Mouse (Mus musculus): Measurements from ENCODE around the gene Dagla. TPM values are rescaled to one million over a fixed set of nuclear protein-coding genes. Genes with fewer than 3 reads are reported as not detected.
A peak's percentile ranks its signal among the peaks of the same experiment; 100 is the strongest.

The Dagla gene
- polyA plus RNA-seq, 1 experiment from 2014 or later: 3.1 TPM

DNA sequence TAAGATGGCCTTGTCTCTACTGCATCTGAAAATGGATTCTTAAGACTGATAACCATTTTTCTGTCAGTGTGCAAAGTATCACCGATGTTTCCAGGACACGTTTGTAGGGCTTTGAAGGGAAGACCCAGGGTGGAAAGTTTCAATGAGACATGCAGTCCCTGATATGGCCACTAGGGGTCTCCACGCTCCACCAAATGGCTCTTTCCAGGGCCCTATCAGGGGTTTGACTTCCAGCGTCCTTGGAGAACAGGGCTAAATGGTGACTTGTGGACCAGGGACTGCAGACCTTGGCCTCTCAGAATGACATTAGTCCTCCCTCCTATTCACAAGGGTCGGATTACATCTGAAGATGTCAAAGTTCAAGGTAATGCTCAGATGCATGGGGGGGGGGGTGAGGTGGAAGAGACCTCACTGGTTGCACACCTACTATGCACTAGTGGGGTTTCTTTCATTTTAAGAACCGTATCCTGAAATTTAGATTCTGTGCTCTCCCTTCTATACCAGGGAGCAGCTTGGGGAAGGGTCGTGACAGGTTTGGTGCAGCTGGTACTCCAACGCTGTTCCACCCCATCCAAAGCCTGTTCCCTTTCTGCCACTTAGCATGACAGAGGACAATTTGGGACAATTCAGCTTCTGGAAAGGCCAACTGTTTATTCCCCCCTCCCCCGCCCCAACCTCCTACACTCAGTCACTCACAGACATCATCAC is 29.0 kb upstream of the Dagla start:
- H3K9ac ChIP-seq: no peak overlapping the region
- no peaks in the 10 kb centered on the region for H3K36me3 ChIP-seq
- H3K4me2 ChIP-seq: no peak overlapping the region
- ATAC-seq (ENCODE audit: borderline replicate concordance, extremely low read depth, low FRiP score, low TSS enrichment): 0 out of 2 replicates have a peak, but pooled peaks have one; percentile 13
- no peaks in the 10 kb centered on the region for H3K4me1 ChIP-seq
- 37% methylated on average over 9 of the region's 9 CpGs for WGBS
- no peak overlapping the region for H3K4me3 ChIP-seq
- H3K27ac ChIP-seq: no peak overlapping the region
- H3K27me3 ChIP-seq: peaks cover 10% of the 10 kb centered on the region; the same call in 1 of the 2 replicates
- no peaks in the 10 kb centered on the region for H3K9me3 ChIP-seq

DNA sequence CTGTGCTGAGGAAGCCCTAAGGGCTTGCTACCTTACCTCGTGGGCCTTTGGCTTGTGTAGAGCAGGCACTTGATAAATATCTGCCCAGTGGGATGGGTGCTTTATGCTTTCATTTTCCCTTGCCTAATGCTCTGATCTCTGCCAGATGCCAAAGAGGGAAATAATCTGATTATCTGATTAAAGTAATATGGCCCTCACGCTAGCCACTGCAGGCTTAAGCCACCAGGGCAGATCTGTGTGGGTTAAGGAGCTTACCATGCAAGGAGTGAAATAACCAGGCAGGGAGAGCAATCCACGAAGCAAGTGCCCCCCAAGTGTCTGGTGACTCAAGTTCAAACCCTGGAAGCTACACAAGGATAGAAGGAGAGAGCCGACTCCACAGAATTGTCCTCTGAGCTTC is 27.0 kb upstream of the Dagla start:
- H3K4me3 ChIP-seq: no peak overlapping the region
- no peak for ATAC-seq (ENCODE audit: borderline replicate concordance, extremely low read depth, low FRiP score, low TSS enrichment)
- no peak overlapping the region for H3K27ac ChIP-seq
- 58% methylated on average over 4 of the region's 4 CpGs for WGBS
- H3K9ac ChIP-seq: no peak overlapping the region
- H3K4me1 ChIP-seq: peaks cover 1% of the 10 kb centered on the region; the same call in 1 of the 2 replicates
- H3K27me3 ChIP-seq: peaks cover 10% of the 10 kb centered on the region; the same call in 1 of the 2 replicates
- no peaks in the 10 kb centered on the region for H3K9me3 ChIP-seq
- no peak overlapping the region for H3K4me2 ChIP-seq
- no peaks in the 10 kb centered on the region for H3K36me3 ChIP-seq

DNA sequence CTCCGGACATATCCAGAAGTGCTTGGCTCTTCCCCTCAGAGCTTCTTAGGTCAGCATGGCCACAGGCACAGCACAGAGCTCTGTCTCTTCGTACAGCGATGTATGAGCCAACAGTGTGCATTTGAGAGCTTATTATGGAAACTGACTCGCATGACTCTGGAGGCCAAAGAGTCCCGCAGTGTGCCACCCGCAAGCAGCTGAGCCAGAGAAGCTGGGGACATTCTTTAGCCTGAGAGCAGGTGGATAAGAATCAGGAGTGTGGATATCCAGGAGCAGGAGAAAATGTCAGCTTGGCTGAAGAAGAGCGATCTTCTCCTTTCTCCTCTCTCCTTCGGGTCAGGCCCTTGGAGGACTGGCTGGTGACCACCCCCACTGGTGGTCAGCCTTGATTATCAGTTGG is 24.4 kb upstream of the Dagla start:
- Histone ChIP-seq H3K27me3 (peaks cover 10% of the 10 kb centered on the region; the same call in 1 of the 2 replicates), H3K4me2 (no peak overlapping the region), H3K36me3 (no peaks in the 10 kb centered on the region), H3K4me3 (no peak overlapping the region), H3K27ac (no peak overlapping the region), H3K9ac (no peak overlapping the region), H3K4me1 (peaks cover 8% of the 10 kb centered on the region; the same call in 1 of the 2 replicates), H3K9me3 (no peaks in the 10 kb centered on the region)
- ATAC-seq (ENCODE audit: borderline replicate concordance, extremely low read depth, low FRiP score, low TSS enrichment): no peak
- 78% methylated on average over 8 of the region's 8 CpGs for WGBS

DNA sequence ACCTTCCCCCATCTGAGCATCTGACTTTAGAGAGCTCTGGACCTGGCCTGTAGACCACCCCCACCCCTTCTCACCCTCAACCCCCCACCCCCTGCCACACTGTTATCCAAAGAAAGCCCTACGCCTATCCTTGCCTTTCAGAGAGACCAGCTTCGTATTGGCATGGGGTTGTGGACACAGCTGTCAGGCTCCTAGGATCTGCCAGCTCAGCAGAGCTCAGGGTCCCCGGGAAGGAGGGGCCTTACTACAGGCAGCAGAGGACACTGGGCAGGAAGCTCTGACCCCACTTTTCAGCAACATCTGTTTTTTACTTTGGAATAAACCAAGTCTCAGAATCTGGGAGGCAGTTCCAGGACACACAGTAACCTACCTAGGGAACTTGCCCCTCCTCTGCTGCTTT is 21.9 kb upstream of the Dagla start:
- 36% methylated on average over 3 of the region's 3 CpGs for WGBS
- Histone ChIP-seq H3K36me3 (no peaks in the 10 kb centered on the region), H3K9ac (no peak overlapping the region), H3K9me3 (no peaks in the 10 kb centered on the region), H3K27me3 (no peaks in the 10 kb centered on the region), H3K4me1 (peaks cover 18% of the 10 kb centered on the region), H3K4me2 (no peak overlapping the region), H3K4me3 (no peak overlapping the region), H3K27ac (peak overlapping the region; percentile 10; the same call in 1 of the 2 replicates)
- ATAC-seq (ENCODE audit: borderline replicate concordance, extremely low read depth, low FRiP score, low TSS enrichment): peak; percentile 64; the same call in 1 of the 2 replicates

DNA sequence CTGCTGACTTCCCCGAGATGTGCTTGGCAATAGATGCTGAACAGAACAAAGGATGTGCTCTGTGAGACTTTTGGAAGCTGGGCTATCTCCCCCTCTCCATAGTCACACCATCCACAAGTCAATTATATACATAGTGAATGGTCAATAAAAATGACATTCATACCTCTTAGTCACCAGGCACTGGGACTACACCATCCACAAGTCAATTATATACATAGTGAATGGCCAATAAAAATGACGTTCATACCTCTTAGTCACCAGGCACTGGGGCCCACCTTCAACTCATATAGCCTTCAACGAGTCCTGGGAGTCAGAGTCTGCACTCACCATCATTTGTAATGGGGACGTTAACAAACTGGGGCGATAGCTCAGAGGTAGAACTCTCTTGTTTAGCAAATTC is 19.2 kb upstream of the Dagla start:
- Histone ChIP-seq H3K4me3 (no peak overlapping the region), H3K4me2 (no peak overlapping the region), H3K4me1 (peaks cover 18% of the 10 kb centered on the region), H3K9ac (no peak overlapping the region), H3K27me3 (no peaks in the 10 kb centered on the region), H3K36me3 (no peaks in the 10 kb centered on the region), H3K9me3 (no peaks in the 10 kb centered on the region), H3K27ac (no peak overlapping the region)
- no peak for ATAC-seq (ENCODE audit: borderline replicate concordance, extremely low read depth, low FRiP score, low TSS enrichment)
- WGBS: 71% methylated on average over 5 of the region's 5 CpGs

DNA sequence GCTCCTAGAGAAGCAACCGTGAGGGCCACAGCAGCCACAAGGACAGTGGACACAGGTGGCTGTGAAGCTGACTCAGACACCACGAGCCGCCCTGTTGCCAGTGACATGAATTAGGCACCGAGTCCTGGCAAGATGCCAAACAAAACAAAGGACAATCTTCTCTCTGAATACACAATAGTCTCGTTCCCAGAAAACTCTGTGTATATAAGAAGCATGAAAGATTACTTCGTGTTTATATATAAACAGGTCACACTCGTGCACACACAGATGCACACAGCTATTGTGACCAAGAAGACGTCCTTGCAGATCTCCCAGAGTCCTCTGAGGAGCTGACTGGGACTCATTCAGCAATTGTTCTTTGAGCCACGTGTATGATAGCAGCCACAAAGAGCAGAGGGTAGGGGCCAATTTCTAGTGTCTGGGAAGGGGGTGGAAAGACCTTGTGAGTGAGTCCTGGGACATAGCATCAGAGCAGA is 18.7 kb upstream of the Dagla start:
- no peaks in the 10 kb centered on the region for H3K36me3 ChIP-seq
- H3K9me3 ChIP-seq: no peaks in the 10 kb centered on the region
- peak; percentile 52; the same call in 1 of the 2 replicates for ATAC-seq (ENCODE audit: borderline replicate concordance, extremely low read depth, low FRiP score, low TSS enrichment)

GRCm38 (mm10) chr19:10317795-10318194 is 13.1 kb upstream of the Dagla start:
- no peak overlapping the region for H3K4me3 ChIP-seq
- no peak overlapping the region for H3K4me2 ChIP-seq
- H3K27ac ChIP-seq: 0 out of 2 replicates have a peak overlapping the region, but pooled peaks have one; percentile 7
- no peak; the same call in 1 of the 2 replicates for ATAC-seq (ENCODE audit: borderline replicate concordance, extremely low read depth, low FRiP score, low TSS enrichment)
- no peaks in the 10 kb centered on the region; the same call in 1 of the 2 replicates for H3K4me1 ChIP-seq
- no peak overlapping the region for H3K9ac ChIP-seq
- H3K9me3 ChIP-seq: no peaks in the 10 kb centered on the region
- no peaks in the 10 kb centered on the region for H3K36me3 ChIP-seq
- no peaks in the 10 kb centered on the region for H3K27me3 ChIP-seq
- WGBS: 52% methylated on average over 4 of the region's 4 CpGs

More for the DNA sequence above, 18.7 kb upstream of the Dagla start:
- 4% methylated on average over 9 of the region's 9 CpGs for WGBS
- Histone ChIP-seq H3K4me3 (no peak overlapping the region), H3K9ac (no peak overlapping the region), H3K4me2 (no peak overlapping the region), H3K4me1 (peaks cover 18% of the 10 kb centered on the region), H3K27ac (no peak overlapping the region), H3K27me3 (no peaks in the 10 kb centered on the region)

DNA sequence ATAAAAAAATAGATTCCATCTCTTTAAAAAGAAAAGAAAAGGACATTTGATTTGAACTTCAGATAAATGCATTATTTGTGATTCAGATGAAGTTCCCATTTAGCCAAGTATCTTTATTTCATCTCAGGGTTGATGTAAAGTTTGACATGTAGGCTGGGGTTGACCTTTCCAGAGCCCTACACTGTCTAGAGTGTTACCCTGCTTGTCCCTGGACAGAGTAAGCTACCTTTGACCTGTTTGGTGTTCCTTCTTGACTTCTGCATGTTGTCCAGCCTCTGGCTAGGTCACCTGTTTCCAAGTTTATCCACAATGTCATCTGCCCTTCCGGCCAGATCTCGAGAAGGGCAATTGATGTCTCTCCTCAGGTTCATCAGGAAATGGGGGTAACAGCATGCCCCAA is 12.7 kb upstream of the Dagla start:
- Histone ChIP-seq H3K9me3 (no peaks in the 10 kb centered on the region), H3K36me3 (no peaks in the 10 kb centered on the region), H3K4me2 (no peak overlapping the region), H3K4me3 (no peak overlapping the region), H3K4me1 (peaks cover 2% of the 10 kb centered on the region; the same call in 1 of the 2 replicates), H3K27me3 (no peaks in the 10 kb centered on the region), H3K27ac (no peak overlapping the region), H3K9ac (no peak overlapping the region)
- WGBS: 77% methylated on average over 2 of the region's 2 CpGs
- ATAC-seq (ENCODE audit: borderline replicate concordance, extremely low read depth, low FRiP score, low TSS enrichment): no peak

GRCm38 (mm10) chr19:10316956-10317355 is 12.3 kb upstream of the Dagla start:
- H3K9ac ChIP-seq: no peak overlapping the region
- no peak for ATAC-seq (ENCODE audit: borderline replicate concordance, extremely low read depth, low FRiP score, low TSS enrichment)
- no peaks in the 10 kb centered on the region for H3K9me3 ChIP-seq
- no peaks in the 10 kb centered on the region for H3K36me3 ChIP-seq
- H3K4me2 ChIP-seq: no peak overlapping the region
- peaks cover 6% of the 10 kb centered on the region for H3K4me1 ChIP-seq
- 56% methylated on average over 4 of the region's 4 CpGs for WGBS
- H3K4me3 ChIP-seq: no peak overlapping the region
- no peak overlapping the region for H3K27ac ChIP-seq
- H3K27me3 ChIP-seq: no peaks in the 10 kb centered on the region

DNA sequence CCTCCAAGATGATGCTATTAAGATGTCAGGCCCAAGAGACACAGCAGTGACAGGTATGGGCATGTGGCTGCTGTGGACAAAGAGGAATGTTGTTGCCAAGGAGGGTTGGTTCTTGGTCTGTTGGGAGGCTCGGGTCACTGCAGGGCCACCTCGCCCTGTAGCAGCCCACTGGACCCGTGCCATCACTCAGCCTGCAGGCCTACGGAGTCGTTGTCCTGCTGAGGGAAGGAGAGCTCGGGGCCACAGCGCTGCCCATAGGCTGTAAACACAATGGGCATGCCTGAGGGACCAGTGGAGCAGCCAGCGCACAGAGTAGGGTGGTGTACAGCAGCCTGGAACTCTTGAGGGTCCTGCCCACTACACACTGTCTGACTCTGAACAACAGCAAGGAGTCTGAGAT is 7.4 kb upstream of the Dagla start:
- H3K36me3 ChIP-seq: no peaks in the 10 kb centered on the region
- peaks cover 22% of the 10 kb centered on the region for H3K4me1 ChIP-seq
- peak; percentile 61; the same call in 1 of the 2 replicates for ATAC-seq (ENCODE audit: borderline replicate concordance, extremely low read depth, low FRiP score, low TSS enrichment)
- peak overlapping the region; percentile 44 for H3K27ac ChIP-seq
- no peak overlapping the region for H3K4me3 ChIP-seq
- H3K9ac ChIP-seq: no peak overlapping the region
- 57% methylated on average over 8 of the region's 8 CpGs for WGBS
- no peak overlapping the region for H3K4me2 ChIP-seq
- no peaks in the 10 kb centered on the region for H3K27me3 ChIP-seq
- H3K9me3 ChIP-seq: no peaks in the 10 kb centered on the region

DNA sequence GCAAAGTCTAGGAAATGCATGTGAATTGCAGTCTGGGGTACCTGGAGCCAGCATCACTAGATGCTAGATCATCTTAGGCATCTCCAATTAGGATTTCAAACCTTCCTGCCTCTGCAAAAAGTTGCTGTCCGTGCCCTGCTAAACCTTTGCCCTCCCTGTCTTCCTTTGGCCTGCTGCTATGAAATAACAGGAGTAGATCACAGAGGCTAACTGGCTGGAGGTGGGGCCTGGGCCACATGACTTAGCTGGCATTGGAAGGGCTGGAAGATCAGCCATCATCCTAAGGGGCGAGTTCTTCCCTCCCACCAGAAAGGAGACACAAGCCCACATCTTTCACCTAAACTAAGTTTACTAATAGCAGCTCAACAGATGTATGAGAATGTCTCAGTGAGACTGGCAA is 4.3 kb upstream of the Dagla start:
- Histone ChIP-seq H3K4me3 (no peak overlapping the region), H3K36me3 (no peaks in the 10 kb centered on the region), H3K4me1 (peaks cover 34% of the 10 kb centered on the region), H3K4me2 (no peak overlapping the region), H3K27ac (no peak overlapping the region), H3K9ac (no peak overlapping the region), H3K27me3 (no peaks in the 10 kb centered on the region; the same call in 1 of the 2 replicates), H3K9me3 (no peaks in the 10 kb centered on the region)
- no peak for ATAC-seq (ENCODE audit: borderline replicate concordance, extremely low read depth, low FRiP score, low TSS enrichment)
- WGBS: 39% methylated on average over 2 of the region's 2 CpGs

GRCm38 (mm10) chr19:10307941-10308340 is 3.3 kb upstream of the Dagla start:
- no peaks in the 10 kb centered on the region; the same call in 1 of the 2 replicates for H3K27me3 ChIP-seq
- H3K36me3 ChIP-seq: no peaks in the 10 kb centered on the region
- 0 out of 2 replicates have a peak overlapping the region, but pooled peaks have one; percentile 20 for H3K27ac ChIP-seq
- ATAC-seq (ENCODE audit: borderline replicate concordance, extremely low read depth, low FRiP score, low TSS enrichment): no peak
- H3K4me2 ChIP-seq: peak overlapping the region; percentile 9; the same call in 1 of the 2 replicates
- no peaks in the 10 kb centered on the region for H3K9me3 ChIP-seq
- peaks cover 43% of the 10 kb centered on the region for H3K4me1 ChIP-seq
- 24% methylated on average over 6 of the region's 6 CpGs for WGBS
- no peak overlapping the region for H3K9ac ChIP-seq
- no peak overlapping the region for H3K4me3 ChIP-seq
